Mouse (Mus musculus): ENCODE data around the gene Txn2.

Txn2 gene

DNA sequence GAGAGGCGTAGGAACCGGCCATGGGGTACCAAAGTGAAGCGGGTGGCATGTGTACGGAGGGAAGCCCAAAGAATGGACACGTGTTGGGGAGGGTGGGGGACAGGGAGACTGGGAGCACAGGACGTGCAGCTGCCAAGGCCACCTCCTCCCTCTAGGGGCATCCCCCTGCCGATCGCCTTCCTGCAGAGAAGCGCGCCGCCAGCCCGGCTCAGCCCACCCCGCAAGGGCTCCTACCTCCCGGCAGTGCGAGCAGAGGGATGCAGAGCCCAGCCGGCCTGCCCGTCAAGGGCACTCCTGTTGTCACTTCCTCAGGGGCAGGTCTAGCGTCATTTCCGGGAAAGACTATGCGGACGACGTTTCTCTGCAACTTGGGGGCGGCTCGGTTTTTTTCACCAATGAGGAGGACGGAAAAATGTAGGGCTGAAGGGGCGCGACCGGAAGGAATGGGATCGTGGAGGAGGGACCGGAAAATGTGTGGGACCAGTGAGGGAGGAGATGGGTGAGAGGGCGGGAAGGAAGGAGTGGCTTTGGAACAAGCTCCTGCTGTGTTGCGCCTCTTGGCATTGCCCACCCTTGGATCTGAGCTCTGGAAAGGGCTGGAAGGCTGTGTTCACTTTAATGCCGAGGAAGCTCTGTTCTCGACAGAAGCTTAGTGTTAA, at the start of gene Txn2:
Gene Txn2 (minus strand): TSS at position 334 of the 659 bp plus-strand sequence.
- DNase-seq (ENCODE audit: low spot score), result peak; percentile 97

DNA sequence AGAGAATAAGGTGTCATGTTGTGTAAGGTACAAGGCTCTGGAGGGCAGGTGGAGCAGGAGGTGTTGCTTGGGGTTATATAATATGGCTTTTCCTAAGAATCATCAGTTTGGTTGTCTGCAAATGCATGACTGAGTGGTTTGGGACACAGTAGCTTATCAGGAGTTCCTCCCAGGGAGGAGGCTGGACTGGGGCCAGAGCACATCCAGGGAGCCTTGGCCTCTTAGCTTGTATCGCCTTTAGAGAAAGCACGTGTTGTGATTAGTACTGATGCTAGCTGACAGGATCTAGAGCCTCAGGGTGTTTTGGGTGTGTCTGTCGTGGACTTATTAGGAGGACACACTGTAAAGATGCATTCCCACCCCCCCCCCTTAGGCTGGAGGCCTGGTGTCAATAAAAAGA, 48.9 kb upstream of the Txn2 start:
- no peak for DNase-seq (ENCODE audit: low spot score)

DNA sequence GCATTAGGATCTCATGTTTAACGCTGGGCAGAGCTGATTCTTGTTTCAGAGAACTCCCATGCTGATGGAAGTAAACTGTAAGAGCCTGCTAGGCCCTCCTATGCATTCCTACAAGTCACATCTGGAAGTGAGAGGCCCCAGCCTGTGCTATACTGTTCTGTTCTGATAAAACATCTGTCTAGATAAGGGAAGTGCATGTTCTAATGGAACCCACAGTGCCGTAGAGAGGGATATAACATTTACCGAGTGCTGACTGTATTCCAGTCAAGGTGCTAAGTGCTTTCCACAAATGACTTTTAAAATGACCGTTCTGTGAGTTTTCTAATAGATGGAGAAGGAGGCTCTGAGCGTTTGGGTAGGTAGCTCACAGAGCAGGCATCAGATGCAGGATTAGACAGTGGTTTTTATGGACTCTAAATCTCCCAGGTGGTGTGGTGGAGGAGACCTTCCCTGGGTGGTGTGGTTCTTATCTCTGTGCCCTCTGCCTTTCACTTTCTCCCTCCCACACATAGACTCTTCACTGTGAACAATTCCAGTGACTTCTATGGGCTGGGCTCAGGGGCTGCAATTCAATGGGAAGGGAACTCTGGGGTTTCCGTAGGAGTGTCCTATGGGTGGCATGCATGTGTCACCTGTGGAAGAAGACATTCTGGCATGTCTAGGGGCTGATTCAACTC, 45.5 kb upstream of the Txn2 start:
- DNase-seq (ENCODE audit: low spot score), result no peak

DNA sequence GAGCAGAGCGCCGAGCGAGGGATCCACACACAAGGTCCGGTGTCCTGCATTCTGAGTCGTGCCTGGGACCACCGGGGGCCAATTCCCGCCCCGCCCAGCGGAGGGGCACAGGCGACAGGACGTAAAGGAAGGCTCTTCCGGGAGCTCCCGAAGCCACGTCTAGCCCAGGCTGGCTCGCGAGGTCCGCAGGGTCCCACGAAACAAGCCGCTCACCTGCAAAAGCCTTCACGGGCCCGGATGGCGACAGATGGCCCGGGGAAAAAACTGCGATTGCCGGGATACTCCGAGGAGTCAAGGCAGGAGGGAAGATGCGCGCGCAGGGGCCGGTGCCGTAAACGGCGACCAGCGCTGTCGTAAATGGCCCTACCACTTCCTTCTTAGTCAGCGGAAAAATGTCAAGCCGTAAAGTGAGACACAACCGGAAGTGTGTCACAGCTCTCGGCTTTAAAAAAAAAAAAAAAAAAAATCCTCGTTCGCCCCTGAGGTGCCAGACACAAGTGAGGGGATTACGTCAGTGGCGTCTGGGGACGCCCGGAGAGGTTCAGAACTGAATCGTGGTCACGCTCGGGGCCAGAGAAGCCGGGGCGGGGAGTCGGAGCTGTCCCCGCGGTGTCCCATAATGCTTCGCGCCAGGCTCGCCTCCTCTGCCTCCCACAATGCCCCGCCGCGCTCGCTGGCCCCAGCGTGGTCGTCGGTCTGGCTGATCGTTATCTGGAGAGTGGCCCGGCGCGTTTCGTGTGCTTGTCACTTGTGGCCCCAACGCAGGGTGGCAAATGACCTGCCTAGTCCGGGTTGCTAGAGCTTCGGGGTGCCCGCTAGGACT, 41.9 kb upstream of the Txn2 start, which contains the start of gene Eif3d:
Gene Eif3d (minus strand): TSS at position 344 of the 823 bp plus-strand sequence.
- DNase-seq (ENCODE audit: low spot score), result peak; percentile 98

DNA sequence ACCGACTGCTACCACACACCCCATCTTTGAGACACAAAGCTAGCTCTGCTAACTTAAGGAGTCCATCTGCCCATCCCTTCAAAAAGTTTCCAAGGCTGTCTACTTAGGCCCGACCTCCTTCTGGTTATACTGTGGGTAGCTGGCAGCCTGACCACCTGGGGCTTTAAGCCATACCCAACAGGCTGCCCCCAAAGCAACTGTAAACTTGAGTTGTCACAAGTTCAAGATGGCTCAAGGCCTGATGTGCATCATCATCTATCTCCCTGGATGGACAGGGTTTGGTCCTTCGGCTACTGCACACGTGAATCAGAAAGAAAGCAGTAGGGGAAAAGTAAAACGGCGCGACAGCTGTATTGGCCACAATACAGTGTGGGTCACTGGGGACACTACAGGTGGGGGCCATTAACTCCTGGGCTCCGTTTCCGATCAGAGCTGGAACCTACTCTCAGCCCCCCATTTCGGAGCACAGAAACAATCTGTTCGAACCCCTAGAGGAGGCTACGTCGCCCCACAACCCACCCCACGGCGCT, 41.2 kb upstream of the Txn2 start:
- peak; percentile 21 for DNase-seq (ENCODE audit: low spot score)

DNA sequence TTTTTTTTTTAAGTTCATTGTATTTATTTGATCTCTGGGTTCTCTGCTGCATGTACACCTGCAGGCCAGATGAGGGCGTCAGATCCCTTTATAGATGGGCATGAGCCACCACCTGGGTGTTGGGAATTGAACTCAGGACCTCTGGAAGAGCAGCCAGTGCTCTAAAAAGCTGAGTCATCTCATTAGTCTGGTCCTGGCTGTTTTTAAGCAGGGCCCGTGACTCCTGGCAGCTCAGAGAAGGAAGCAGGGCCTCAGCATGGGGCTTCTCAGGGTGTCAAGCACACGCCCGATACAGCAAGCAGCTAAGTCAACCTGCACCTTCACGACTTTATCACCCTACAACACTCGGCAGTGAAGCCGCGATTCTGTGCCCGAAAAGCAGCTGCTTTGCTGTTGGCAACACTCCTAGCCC, 36.3 kb upstream of the Txn2 start:
- no peak for DNase-seq (ENCODE audit: low spot score)

DNA sequence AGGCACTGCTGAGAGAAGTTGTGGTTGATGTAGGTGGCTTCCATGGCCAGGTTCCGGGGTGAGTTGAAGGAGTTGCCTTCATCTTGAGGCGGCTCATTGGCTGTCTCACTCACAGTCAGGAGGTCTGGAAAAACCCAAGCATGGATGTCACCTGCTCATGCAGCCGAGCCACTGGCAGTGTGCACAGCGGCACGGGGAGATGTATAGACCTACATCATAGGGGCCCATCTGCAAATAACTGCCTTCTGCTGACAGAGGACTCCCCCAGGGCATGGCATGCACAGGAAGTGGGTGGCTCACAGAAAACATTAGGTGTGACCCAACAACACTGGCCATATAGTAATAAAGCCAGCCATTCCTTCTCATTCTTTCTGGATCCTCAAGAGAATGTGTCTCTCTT, 33.6 kb upstream of the Txn2 start:
- DNase-seq (ENCODE audit: low spot score), result no peak

DNA sequence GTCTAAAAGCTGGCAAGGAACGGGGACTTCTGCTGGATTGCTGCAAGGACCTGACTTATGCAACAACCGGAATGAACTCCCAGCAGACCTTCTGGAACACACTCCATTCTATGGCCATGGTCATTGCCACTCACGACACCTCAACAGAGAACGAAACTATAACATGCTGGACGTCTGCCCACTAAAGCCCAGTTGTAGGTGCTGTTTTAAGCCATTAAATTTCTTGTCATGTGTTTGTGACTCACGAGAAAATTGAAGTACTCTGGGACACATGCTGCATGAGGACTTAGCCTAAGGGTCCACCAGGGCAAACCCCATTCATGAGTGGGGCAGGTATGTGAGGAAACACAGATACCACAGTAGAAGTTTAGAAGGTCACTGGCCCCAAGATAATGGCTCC, 31.9 kb upstream of the Txn2 start:
- no peak for DNase-seq (ENCODE audit: low spot score)

DNA sequence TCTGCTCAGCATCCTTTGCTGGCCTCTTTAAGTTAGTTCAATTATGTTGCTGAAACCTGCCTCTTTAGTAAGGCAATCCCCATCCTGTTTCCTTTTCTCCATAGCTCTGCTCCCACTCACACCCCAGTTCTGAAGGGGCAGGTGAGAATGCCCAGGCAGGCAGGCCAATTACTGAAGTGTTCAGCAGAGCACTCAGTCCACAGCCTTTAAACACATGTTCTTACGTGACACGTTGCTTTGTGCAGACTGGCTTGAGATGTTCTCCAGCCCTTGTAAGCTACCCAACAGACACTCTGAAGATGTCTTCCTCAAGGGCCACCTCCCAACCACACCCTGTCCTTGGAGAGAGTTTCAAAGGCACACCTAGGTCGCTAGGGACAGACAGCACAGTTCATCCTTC, 29.3 kb upstream of the Txn2 start:
- DNase-seq (ENCODE audit: low spot score), result no peak

DNA sequence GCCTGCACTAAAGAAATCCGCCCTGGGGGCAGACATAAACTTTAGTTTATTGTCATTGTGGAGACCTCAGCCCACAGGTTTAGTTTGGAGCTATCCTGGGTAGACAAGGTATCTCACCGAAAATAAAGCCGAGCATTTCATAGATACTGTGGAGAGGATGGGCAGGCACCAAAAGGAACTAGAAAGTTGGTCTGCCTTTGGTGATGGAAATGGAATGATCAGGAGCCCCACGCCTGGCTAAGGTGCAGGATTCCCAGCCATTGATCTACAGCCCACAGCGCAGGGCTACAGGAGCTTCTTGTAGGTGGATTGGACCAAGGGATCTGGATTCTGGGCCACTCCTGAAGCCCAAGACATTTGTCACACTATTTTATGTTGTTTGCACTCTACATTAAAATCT, 28.8 kb upstream of the Txn2 start:
- no peak for DNase-seq (ENCODE audit: low spot score)

DNA sequence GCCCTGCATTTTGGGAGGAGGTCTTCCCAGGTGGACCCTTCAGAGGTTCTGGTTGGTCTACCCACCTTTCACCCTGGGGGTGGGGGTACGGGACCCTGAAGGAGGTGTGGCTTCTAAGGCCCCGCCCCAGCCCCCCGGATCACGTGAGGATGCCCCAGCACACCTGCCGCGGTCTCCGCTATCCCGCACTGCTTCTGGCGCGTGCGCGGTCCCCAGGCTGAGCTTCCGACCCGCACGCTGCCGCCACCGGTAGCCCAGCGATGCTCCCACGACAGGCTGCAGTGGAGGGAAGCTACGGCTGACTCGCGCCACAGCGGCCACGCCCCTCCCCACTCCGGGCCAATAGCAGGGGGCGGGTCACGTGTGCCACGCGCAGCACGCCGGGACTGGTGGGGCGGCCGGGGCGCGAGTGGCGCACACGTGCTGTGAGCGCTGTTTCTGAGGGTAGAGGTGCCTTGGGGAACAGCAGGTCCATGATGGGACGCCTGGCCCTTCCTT, 27.6 kb upstream of the Txn2 start, which contains the start of gene Foxred2:
Gene Foxred2 (minus strand): TSS at position 319 of the 498 bp plus-strand sequence.
- peak; percentile 86 for DNase-seq (ENCODE audit: low spot score)

DNA sequence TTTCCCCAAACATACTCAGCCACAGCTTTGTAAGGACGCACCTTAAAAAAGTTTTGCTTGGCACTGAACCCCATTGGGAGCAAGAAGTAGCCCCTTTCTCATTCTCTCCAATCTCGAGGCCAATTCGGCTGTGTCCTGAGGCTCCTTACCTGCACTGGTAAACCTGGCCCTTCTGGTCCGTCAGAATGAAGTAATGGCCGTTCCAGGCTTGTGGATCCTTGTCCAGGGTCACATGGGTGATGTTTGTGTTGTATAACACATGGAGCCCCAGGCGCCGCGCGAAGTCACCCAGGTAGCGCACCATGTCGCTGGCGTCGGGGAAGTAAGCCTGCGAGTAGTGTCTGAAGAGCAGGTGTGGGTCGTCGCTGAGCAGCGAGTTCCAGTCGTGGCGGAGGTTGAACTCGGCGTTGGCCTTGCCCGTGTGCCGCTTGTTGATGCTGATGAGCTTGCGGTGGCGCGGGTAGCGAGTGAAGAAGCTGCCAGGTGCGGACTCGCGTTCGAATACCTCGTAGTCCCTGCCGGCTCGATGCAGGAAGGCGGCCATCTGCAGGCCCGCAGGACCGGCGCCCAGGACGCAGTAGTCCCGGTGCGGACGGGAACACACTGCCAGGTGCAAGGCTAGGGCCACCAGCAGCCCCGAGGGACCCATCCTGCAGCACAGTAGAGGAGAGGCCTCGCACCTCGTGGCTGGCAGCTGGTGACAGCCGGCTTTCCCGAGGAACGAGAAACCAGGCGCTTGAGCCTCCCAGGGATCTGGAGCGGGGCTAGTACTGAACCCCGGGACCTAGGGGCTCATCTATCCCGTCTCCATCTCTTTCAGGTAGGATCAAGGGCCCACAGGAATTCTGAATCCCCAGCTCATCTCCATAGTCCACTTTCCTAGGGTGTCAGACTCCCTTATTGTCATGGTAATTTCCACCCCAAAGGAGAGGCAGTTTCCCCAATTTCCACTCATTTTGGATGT, 26.9 kb upstream of the Txn2 start:
- DNase-seq (ENCODE audit: low spot score), result peak; percentile 24

DNA sequence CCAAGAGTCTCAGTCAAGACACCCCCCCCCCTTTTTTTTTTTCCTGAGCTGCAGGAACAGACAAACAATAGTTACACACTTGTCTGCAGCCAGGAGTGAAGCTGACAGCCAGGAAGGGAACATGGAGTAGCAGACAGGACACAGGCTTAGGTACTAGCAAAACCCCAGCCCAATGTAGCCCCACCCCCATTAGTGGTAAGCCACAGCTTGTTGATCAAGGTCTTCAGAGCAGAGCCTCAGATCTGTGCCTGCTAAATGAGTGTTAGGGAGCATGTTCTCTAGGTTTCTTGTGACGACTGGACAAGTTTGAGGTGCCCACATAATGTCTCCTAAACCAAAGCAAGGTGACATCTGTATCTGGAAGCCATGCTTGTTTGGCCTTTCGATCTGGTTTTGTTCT, 25.6 kb upstream of the Txn2 start:
- DNase-seq (ENCODE audit: low spot score), result no peak

DNA sequence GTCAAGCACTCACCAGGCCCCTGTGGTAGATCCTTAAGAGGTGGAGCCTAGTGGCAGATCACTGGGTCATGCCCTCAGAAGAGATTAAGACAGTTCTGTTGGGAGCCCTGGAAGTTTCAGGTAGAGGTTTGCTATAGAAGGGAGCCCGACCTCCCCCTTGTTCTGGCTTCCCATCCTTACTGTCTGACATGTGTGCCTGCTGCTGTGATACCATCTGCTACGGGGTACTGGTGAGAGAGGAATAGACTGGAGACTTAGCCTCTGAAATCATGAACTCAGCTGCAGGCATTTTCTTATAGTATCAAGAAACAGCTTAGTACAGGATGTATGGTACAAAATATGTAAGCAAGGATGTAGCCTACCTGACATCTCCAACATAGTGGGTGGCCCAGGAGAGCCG, 24.1 kb upstream of the Txn2 start:
- DNase-seq (ENCODE audit: low spot score), result no peak

DNA sequence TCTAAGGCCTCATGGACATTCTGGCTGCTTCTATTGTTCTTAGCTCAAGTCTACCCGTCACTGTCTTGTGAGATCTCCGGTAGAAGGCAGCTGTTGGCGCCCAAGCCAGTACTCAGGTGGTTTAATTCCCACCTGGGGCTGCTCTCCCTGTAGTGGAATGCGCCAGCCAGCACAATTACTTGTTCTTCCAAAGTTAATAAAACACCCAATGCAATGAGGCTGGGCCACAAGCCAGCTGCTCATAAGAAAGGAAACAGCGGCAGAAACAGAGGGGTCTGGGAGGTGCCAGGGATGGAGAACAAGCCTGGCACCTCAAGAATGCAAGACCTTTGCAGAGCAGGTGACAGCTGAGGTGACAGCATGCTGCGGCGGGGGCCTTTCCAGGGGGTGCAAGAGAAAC, 20.3 kb upstream of the Txn2 start:
- no peak for DNase-seq (ENCODE audit: low spot score)

DNA sequence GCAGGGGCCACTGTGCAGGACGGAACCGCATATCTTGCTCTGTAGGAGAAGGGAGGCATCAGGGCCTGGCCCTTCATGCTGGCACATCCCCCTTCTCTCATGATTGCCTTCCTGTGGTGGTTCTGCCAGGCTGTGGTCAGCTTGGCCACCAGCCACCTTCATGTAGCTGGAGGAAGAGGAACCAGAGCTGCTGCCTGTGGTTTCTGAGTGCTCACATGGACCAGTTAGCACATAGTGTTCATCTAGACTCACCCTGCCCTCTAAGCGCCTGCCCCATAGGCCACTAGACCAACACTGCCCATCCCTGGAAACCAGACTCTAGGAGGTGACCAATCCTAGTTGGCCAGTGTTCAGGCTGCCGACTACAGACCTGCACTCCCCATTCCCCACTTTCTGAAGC, 16.9 kb upstream of the Txn2 start:
- DNase-seq (ENCODE audit: low spot score), result no peak

DNA sequence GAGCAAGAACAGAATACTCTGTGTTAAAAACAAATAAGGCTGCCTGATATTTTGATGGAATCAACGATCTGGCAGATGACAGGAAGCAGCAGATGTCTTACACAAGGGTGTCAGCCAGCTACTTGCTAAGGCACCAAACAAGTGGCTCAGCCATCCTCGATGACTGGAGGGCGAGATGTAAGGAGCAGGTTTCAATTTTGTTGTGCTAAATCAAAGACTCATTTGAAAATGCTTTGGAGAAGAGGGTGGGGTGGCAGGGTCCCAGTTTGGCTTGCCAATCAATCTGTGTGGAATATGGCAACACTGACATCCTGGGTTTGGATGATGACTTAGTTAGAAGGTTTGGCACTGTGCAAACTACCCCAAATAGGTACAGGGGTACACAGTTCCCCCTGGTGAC, 12.8 kb upstream of the Txn2 start:
- no peak for DNase-seq (ENCODE audit: low spot score)

DNA sequence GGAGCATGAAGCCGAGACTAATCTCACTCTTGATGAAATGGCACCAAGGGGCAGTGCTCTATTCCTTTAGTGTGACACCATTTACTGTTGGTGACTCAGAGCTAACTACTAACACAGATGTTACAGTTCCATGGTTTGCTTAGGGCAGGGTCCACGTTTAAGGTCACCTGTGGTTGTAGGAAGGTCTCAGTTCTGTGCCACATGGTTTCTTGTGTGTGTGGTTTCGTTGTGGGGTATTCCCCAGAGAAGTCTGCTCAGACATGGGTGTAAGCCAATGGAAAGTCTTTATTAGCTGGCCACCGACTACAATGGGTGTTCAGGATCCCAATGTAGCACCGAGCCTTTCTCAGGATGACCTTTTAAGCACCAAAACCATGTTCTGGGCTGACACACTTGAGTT, 9.7 kb upstream of the Txn2 start:
- no peak for DNase-seq (ENCODE audit: low spot score)

DNA sequence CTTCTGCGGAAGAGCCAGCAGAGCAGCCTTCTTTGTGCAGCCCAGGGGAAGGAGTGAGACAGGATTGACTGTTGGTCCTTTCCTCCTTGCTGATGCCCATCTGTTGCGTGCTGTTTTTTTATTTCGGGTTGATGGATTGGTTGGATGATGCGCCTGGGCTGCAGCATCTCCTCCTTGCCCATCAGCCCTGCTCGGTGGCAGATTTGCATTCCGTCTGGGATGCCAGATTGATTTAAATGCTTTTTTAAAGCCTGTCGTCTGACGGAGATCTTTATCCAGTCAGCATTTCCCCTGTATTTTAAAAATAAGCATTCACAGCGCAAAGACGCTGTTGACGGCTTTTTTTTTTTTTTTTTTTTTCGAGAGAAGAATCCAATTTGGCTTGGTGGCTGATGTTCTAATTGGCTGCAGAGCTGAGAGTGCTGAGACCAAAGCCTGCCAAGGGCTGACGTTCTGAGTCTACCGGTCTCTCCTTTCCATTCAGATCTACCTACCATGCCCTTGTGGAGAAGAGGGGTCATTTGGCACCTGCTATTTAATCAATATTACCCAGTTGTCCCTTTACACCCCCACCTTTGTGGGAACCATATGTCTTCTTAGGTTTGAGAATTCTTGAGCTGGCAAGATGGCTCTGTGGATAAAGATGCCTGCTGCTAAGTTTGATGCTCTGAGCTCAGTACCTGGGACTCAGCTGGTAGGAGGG, 7.0 kb upstream of the Txn2 start:
- no peak for DNase-seq (ENCODE audit: low spot score)

DNA sequence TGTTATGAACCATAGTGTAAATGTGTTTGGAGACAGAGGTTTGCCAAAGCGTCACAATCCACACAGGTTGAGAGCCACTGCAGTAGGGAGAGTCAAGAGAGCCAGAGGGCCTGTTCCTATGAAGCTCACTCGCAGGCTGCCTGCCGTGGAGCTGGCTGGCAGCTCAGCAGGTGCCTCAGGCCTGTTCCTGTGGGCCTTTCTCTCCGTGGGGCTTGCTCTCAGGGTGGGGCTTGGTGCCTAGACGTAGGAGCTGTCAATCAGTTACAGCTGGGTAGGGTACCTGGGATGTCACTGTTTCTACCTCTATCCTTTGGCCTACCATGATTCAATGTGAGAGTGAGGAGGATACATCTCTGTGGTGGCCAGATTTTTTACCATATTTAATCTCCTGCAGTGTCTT, 6.2 kb upstream of the Txn2 start:
- DNase-seq (ENCODE audit: low spot score), result no peak

DNA sequence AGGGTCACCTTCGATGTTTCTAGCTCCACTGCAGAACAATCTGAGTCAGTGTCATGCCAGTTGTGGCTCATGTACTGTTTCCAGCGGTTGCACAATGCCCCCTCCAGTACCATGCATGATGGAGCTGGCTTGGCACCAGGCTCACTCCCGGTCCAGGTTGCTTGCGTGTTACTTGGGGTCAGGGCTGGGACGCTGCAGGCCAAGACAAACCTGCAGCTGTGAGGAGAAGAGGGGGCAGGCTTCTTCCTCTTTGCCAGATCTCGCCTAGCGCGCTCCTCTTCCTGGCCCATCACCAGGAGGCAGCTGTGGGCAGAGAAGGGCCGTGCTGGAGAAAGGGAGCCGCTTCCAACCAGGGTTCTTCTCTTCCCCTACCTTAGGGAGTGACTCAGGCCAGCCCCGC, 5.5 kb upstream of the Txn2 start:
- DNase-seq (ENCODE audit: low spot score), result no peak
